Mouse (Mus musculus) gastrocnemius, adult 2 months (tissue): ENCODE results near the gene Zbtb48. TPM values are rescaled to one million over a fixed set of nuclear protein-coding genes. Genes with fewer than 3 reads are reported as not detected.

Experiments used
- DNase-seq: peaks from one replicate; pipeline ENCODE4 v3.0.0; 2022
- H3K27ac ChIP-seq: fragments of 200-600 bp; 2 replicates; pipeline ENCODE4 v1.8.1; 2022; ENCODE audit warnings: mild to moderate bottlenecking
- H3K4me3 ChIP-seq: fragments of 200-600 bp; 2 replicates; pipeline ENCODE4 v1.8.1; 2022; ENCODE audit warnings: mild to moderate bottlenecking, moderate library complexity
- CTCF ChIP-seq: fragments of 200-600 bp; IDR thresholded peaks from 2 replicates; pipeline ENCODE4 v1.8.1; 2022; ENCODE audit warnings: antibody characterized with exemption, mild to moderate bottlenecking, moderate library complexity
- intact Hi-C: fragments of 180-260 bp; cut with DNase I; formaldehyde crosslinking; loops from one replicate; pipeline ENCODE4 v1.15.1; 2025
- long read RNA-seq, 2 experiments: library from polyadenylated mRNA; stranded (forward); transcript quantifications; one replicate each; pipeline ENCODE4 v2.0.0; 2021
- total RNA-seq, 2 experiments: library from RNA; stranded (reverse); gene quantifications; 2 replicates each; pipeline ENCODE4 v1.2.3; 2021

Gene Zbtb48
- 1 to 10 TPM; 2.4 to 3.3 TPM for total RNA-seq
- long read RNA-seq, experiment 1, partial matches to known transcripts: 0 of 3 reads
- long read RNA-seq, experiment 1, other reads (novel, unspliced or antisense): 2 of 3 reads
- long read RNA-seq, experiment 2, partial matches to known transcripts: 0 of 2 reads
- long read RNA-seq, experiment 2, other reads (novel, unspliced or antisense): 1 of 2 reads

GRCm38 (mm10) chr4:152027524-152027923, at the start of gene Zbtb48:
Gene Zbtb48, minus strand, starts transcription at chr4:152027671.
- H3K4me3 ChIP-seq: peak within 1 kb of the TSS; percentile 90
- intact Hi-C loops: no loop called here
- peak; percentile 98 for DNase-seq
- H3K27ac ChIP-seq: peak within 1 kb of the TSS; percentile 95
- TF ChIP-seq CTCF: no peak

- H3K27ac ChIP-seq: peak overlapping the region; percentile 38
- intact Hi-C loops: no loop called here
- DNase-seq: peak; percentile 48
- 0 out of 2 replicates have a peak overlapping the region, but pooled peaks have one; percentile 39 for H3K4me3 ChIP-seq
- TF ChIP-seq CTCF: no peak
These were observed 49.7 kb upstream of the Zbtb48 start for GRCm38 (mm10) chr4:152077191-152077590.

GRCm38 (mm10) chr4:152074548-152074947, 47.1 kb upstream of the Zbtb48 start:
- Histone ChIP-seq H3K27ac (peak overlapping the region; percentile 16; the same call in 1 of the 2 replicates), H3K4me3 (peak overlapping the region; percentile 43; the same call in 1 of the 2 replicates)
- TF ChIP-seq CTCF: no peak
- intact Hi-C loops: no loop called here
- no peak for DNase-seq

GRCm38 (mm10) chr4:152073715-152074114, 46.2 kb upstream of the Zbtb48 start:
- Histone ChIP-seq H3K27ac (0 out of 2 replicates have a peak overlapping the region, but pooled peaks have one; percentile 16), H3K4me3 (peak overlapping the region; percentile 43)
- intact Hi-C loops: no loop called here
- TF ChIP-seq CTCF: no peak
- DNase-seq: no peak

- TF ChIP-seq CTCF: no peak
- intact Hi-C loops: no loop called here
- peak overlapping the region; percentile 57 for H3K4me3 ChIP-seq
- peak overlapping the region; percentile 51 for H3K27ac ChIP-seq
- DNase-seq: peak; percentile 52
These were observed 45.2 kb upstream of the Zbtb48 start for GRCm38 (mm10) chr4:152072655-152073054.

- TF ChIP-seq CTCF: no peak
- intact Hi-C loops: no loop called here
These were observed 44.7 kb upstream of the Zbtb48 start, which contains the start of gene Plekhg5 for GRCm38 (mm10) chr4:152072121-152072601. Gene Plekhg5, plus strand, starts transcription at chr4:152072498.

GRCm38 (mm10) chr4:152070494-152071396, 43.3 kb upstream of the Zbtb48 start:
- Histone ChIP-seq H3K27ac (peak overlapping the region; percentile 16; the same call in 1 of the 2 replicates), H3K4me3 (no peak overlapping the region)
- TF ChIP-seq CTCF: no peak
- no peak for DNase-seq
- intact Hi-C loops: no loop called here

More at GRCm38 (mm10) chr4:152072121-152072601, 44.7 kb upstream of the Zbtb48 start, which contains the start of gene Plekhg5:
- H3K4me3 ChIP-seq: peak within 1 kb of the TSS; percentile 57
- H3K27ac ChIP-seq: peak within 1 kb of the TSS; percentile 51
- peak; percentile 79 for DNase-seq

GRCm38 (mm10) chr4:152069245-152069644, 41.8 kb upstream of the Zbtb48 start:
- no peak overlapping the region for H3K27ac ChIP-seq
- no peak for TF ChIP-seq CTCF
- DNase-seq: no peak
- no peak overlapping the region for H3K4me3 ChIP-seq
- intact Hi-C loops: no loop called here

- TF ChIP-seq CTCF: no peak
- DNase-seq: peak; percentile 58
- Histone ChIP-seq H3K27ac (peak overlapping the region; percentile 28; the same call in 1 of the 2 replicates), H3K4me3 (no peak overlapping the region)
- intact Hi-C loops: no loop called here
These were observed 40.8 kb upstream of the Zbtb48 start for GRCm38 (mm10) chr4:152068166-152068724.

GRCm38 (mm10) chr4:152067280-152067679, 39.8 kb upstream of the Zbtb48 start:
- DNase-seq: no peak
- no peak overlapping the region for H3K27ac ChIP-seq
- intact Hi-C loops: no loop called here
- no peak for TF ChIP-seq CTCF
- no peak overlapping the region for H3K4me3 ChIP-seq

GRCm38 (mm10) chr4:152062390-152063110, 35.1 kb upstream of the Zbtb48 start:
- TF ChIP-seq CTCF: no peak
- no peak overlapping the region for H3K4me3 ChIP-seq
- peak; percentile 86 for DNase-seq
- peak overlapping the region; percentile 75 for H3K27ac ChIP-seq
- intact Hi-C loops: no loop called here

GRCm38 (mm10) chr4:152044609-152045008, 17.1 kb upstream of the Zbtb48 start:
- TF ChIP-seq CTCF: no peak
- Histone ChIP-seq H3K27ac (no peak overlapping the region), H3K4me3 (no peak overlapping the region)
- intact Hi-C loops: no loop called here
- DNase-seq: no peak
